Mouse (Mus musculus) heart, postnatal 14 days (tissue): ENCODE measurements around the gene Ube2c. TPM values are rescaled to one million over a fixed set of nuclear protein-coding genes. Genes with fewer than 3 reads are reported as not detected.

Experiments used
- DNase-seq, 2 experiments: peaks; one replicate each; pipeline ENCODE4 v3.0.0; 2021 to 2022
- intact Hi-C: fragments of 180-260 bp; cut with DNase I; formaldehyde crosslinking; loops from one replicate; pipeline ENCODE4 v1.15.1; 2025
- total RNA-seq, 2 experiments: library from RNA; stranded (reverse); gene quantifications; 2 replicates each; pipeline ENCODE4 v1.2.3; 2021

Ube2c gene
- total RNA-seq, 2 experiments from 2014 or later = 10.8 to 19.5 TPM

GRCm38 (mm10) chr2:164806614-164807013 lies 36.9 kb downstream of the Ube2c start:
- intact Hi-C loops = no loop called here
- DNase-seq = no peak

DNA sequence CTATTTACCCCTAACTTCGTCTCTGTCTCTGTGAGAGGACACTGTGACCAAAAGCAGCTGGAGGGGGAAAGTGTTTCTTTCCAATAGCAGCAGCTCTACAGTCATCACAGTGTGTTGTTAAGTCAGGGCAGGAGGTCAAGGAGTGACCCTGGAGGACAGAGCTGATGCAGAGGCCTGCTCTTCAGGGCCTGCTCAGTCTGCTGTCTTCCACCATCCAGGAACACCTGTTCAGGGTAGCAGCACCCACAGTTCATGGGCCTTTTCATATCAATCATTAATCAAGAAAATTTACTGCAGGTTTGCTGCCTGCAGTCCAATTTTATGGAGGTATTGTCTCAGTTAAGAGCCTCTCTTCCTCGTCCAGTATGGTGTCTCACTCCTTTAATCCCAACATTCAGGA lies 43.9 kb downstream of the Ube2c start:
- DNase-seq = no peak
- intact Hi-C loops = no loop called here

GRCm38 (mm10) chr2:164815348-164815747 lies 45.6 kb downstream of the Ube2c start:
- no peak for DNase-seq
- intact Hi-C loops = no loop called here

GRCm38 (mm10) chr2:164815821-164816220 lies 46.1 kb downstream of the Ube2c start:
- DNase-seq = no peak
- intact Hi-C loops = no loop called here

DNA sequence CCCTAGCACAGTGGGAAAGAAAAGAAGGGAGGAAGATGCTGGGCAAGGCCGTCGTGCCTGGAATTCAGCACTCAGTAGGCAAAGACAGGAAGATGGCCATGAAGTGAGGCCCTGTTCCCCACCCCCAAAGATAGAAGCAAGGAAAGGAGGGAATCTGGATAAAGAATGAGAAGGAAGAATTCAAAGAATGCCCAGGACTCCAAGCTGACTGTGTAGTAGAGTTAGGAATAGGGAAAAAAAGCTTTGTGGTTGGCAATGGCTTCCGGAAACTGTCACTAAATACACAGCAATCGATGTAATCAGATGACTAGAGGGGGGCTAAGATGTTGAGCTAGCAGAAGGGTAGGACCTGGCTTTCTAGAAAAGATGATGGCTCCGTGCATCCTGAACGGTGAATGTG lies 47.5 kb downstream of the Ube2c start:
- DNase-seq = no peak
- intact Hi-C loops = no loop called here

GRCm38 (mm10) chr2:164817703-164818102 lies 48.0 kb downstream of the Ube2c start:
- no peak for DNase-seq
- intact Hi-C loops = no loop called here

DNA sequence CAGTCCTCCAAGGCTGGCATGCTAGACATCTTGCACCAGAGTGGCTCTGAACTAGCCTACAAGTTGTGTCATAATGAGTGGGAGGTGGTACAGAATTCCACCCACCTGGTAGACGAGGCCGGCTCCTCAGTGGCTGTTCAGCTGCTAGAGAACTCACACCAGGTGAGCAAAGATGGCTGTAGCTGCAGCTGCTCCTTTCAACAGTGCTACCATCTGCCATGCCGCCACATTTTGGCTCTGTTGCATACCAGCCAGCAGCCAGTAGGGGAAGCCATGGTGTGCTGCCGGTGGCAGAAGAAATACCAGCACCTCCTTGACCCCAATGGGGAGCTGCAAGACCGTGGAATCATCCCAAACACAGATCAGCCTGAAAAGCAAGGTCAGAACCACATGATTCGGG lies 51.4 kb downstream of the Ube2c start:
- intact Hi-C loops = loop anchor here (10.0 kb wide), 1 partner anchor 214 kb away; the partner anchor contains the start of gene Ncoa5
- DNase-seq = no peak

DNA sequence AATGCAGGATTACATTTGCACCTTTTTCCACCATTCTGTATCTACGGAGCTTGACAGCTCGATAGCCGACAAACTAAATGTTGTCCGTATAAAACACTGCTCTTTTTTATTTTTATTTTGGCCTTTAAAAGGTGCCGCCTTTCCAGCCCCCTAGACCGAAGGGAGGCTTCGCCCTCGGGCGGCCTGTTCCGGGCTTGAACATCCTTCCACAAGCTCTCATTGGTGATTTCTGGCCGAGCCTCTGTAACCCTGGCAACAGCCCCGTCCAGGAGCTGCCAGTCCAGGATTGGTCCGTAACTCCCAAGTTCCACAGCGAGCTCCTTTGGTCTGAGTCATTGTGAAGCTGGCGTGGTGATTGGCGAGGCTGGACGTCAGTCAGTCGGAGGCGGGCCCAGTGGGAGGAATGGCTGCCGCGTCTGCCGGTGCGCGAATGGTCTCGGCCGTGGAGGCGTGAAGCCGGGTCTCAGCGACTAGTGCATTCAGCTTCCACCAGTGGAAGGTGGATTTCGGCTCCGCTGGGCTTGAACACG lies 53.0 kb downstream of the Ube2c start, which contains the start of gene Zswim1:
Zswim1 (plus strand) TSS at position 51 of the 530 bp plus-strand sequence.
- intact Hi-C loops = loop anchor here (10.0 kb wide), 1 partner anchor 212 kb away; the partner anchor contains the start of gene Ncoa5
- peak; percentile 99 to 100 for DNase-seq

DNA sequence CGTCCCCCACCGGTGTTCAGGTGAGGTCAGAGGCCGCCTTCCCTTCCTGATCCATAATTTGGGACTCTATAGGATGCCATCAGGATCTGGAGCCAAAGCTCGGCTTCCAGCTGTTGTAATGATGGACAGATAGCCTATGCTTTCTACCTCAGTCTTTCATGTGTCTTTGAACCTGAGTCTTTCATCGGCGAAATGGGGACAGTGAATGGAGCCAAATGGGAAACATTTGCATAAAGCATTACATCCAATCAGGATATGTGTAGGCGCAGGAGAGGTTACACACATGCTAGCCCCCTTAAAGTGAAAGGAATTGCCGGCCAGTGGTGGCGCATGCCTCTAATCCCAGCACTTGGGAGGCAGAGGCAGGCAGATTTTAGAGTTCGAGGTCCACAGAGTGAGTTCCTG lies 53.5 kb downstream of the Ube2c start:
- intact Hi-C loops = loop anchor here (10.0 kb wide), 1 partner anchor 212 kb away; the partner anchor contains the start of gene Ncoa5
- no peak for DNase-seq

DNA sequence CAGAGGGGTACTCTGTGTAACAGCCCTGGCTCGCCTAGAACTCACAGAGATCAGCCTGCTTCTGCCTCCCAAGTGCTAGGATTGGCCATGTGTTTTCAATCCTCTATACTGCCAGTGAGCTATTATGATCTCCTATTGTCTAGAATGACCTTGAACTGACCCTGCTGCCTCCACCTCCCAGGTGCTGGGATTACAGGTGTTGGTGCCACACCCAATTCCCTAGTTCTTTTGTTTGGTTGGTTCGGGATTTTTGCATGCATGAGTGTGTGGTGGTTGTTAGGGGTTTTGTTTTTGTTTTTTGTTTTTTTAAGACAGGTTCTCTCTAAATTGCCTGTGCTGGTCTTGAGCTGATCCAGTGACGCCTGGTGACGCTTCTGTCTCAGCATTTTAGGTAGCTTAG lies 54.3 kb downstream of the Ube2c start:
- intact Hi-C loops = loop anchor here (10.0 kb wide), 1 partner anchor 211 kb away; the partner anchor contains the start of gene Ncoa5
- no peak for DNase-seq

DNA sequence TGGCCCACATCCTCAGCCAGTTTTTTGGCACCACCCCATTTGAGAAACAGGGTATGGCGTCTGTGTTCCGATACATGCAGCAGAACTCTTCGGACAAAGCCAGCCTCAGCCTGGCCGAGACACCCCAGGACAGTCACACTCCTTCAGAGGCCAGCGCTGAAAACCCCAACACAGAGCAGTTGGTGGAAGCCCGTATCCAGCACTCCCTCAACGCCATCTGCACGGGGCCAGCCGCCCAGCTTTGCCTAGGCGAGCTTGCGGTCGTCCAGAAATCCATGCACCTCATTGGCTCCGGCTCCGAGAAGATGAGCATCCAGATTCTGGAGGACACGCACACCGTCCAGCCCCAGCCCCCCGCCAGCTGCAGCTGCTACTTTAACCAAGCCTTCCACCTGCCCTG lies 55.8 kb downstream of the Ube2c start:
- intact Hi-C loops = loop anchor here (10.0 kb wide), 1 partner anchor 209 kb away; the partner anchor contains the start of gene Ncoa5
- DNase-seq = no peak

- DNase-seq = no peak
- intact Hi-C loops = loop anchor here (10.0 kb wide), 1 partner anchor 208 kb away; the partner anchor contains the start of gene Ncoa5
Measured at GRCm38 (mm10) chr2:164827146-164827850, 57.6 kb downstream of the Ube2c start.

Other genes starting within 250 kb of the Ube2c start
- 10 to 100 TPM in 1 of 2 experiments, not detected in 1; 14.8 TPM for gene Wfdc2, start 207.5 kb upstream of the Ube2c start, total RNA-seq
- not detected for gene Spint3, start 196.4 kb upstream of the Ube2c start, total RNA-seq
- gene Wfdc6a, start 184.5 kb upstream of the Ube2c start, total RNA-seq = under 1 TPM; 0.29 to 0.48 TPM
- gene Eppin, start 176.3 kb upstream of the Ube2c start, total RNA-seq = not detected
- not detected for gene Wfdc6b, start 156.4 kb upstream of the Ube2c start, total RNA-seq
- gene Wfdc8, start 156.3 kb upstream of the Ube2c start, total RNA-seq = not detected
- not detected for gene Wfdc16, start 131.1 kb upstream of the Ube2c start, total RNA-seq
- not detected for gene Wfdc10, start 113.9 kb upstream of the Ube2c start, total RNA-seq
- gene Wfdc9, start 113.3 kb upstream of the Ube2c start, total RNA-seq = not detected
- not detected for gene Wfdc11, start 95.8 kb upstream of the Ube2c start, total RNA-seq
- not detected for gene Wfdc13, start 84.8 kb upstream of the Ube2c start, total RNA-seq
- not detected for gene Spint4, start 71.4 kb upstream of the Ube2c start, total RNA-seq
- gene Spint5, start 54.6 kb upstream of the Ube2c start, total RNA-seq = not detected
- under 1 TPM; 0.22 to 0.33 TPM for gene Wfdc3, start 24.0 kb upstream of the Ube2c start, total RNA-seq
- 10 to 100 TPM; 29.4 to 30.2 TPM for gene Dnttip1, start 23.9 kb upstream of the Ube2c start, total RNA-seq
- not detected for gene Tnnc2, start 10.1 kb downstream of the Ube2c start, total RNA-seq
- gene Snx21, start 15.9 kb downstream of the Ube2c start, total RNA-seq = 10 to 100 TPM; 20.8 to 23.0 TPM
- gene Acot8, start 35.0 kb downstream of the Ube2c start, total RNA-seq = 10 to 100 TPM; 11.2 to 11.3 TPM
- 1 to 10 TPM; 2.4 to 2.6 TPM for gene Zswim3, start 35.2 kb downstream of the Ube2c start, total RNA-seq
- 1 to 10 TPM; 3.7 to 5.0 TPM for gene Zswim1, start 52.8 kb downstream of the Ube2c start, total RNA-seq
- gene Spata25, start 58.6 kb downstream of the Ube2c start, total RNA-seq = 1 to 10 TPM in 1 of 2 experiments, under 1 TPM in 1; 0.86 to 1.0 TPM
- gene Ctsa, start 63.0 kb downstream of the Ube2c start, total RNA-seq = 100 to 1,000 TPM in 1 of 2 experiments, 10 to 100 TPM in 1; 97.7 to 103 TPM
- 10 to 100 TPM; 34.6 to 34.7 TPM for gene Neurl2, start 63.6 kb downstream of the Ube2c start, total RNA-seq
- 10 to 100 TPM; 43.7 to 58.5 TPM for gene Pltp, start 87.8 kb downstream of the Ube2c start, total RNA-seq
- gene Pcif1, start 109.4 kb downstream of the Ube2c start, total RNA-seq = 10 to 100 TPM; 33.0 to 33.6 TPM
- gene Zfp335, start 141.9 kb downstream of the Ube2c start, total RNA-seq = 10 to 100 TPM; 10.7 to 10.8 TPM
- under 1 TPM; 0.43 to 0.63 TPM for gene Mmp9, start 170.9 kb downstream of the Ube2c start, total RNA-seq
- under 1 TPM; 0.73 to 0.91 TPM for gene Slc12a5, start 190.9 kb downstream of the Ube2c start, total RNA-seq